ENCODE assay signal across 8 mouse cellular contexts in the genomic region with DNA sequence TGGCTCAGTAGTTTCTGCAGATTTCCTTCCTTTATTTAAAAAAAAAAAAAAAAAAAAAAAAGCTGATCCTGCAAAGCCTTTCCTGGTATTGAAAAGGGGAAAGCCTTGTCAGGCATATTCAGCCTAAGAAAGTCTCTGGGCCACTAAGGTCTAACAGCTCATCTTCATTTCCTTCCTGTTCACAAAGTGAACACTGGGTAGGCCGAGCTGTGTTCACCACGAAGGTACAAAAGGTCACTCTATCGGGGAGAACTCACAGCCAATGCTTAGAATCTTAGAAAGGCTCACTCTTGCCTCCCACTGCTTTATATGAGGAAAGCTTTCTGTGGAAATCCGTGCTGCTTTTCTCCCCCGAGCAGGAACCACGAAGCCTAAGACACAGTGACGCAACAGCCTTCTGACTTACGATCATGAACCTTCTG. TPM values are rescaled to one million over a fixed set of nuclear protein-coding genes. Genes with fewer than 3 reads are reported as not detected.
DNase-seq lines count a peak whose midpoint lies in the region; ATAC-seq lines count a peak whose summit lies in the region.

No protein-coding gene starts in this region.

- peaks cover 18% of the 10 kb centered on the region for H3K36me3 ChIP-seq in hindbrain, embryonic 14.5 days (replicated peaks; ENCODE audit: control insufficient read depth, insufficient read depth)
- H3K36me3 ChIP-seq in hindbrain, embryonic 12.5 days, result peaks cover 4% of the 10 kb centered on the region
- no peaks in the 10 kb centered on the region for H3K36me3 ChIP-seq in intestine, embryonic 15.5 days
- H3K36me3 ChIP-seq in lung, embryonic 16.5 days (ENCODE audit: control insufficient read depth, insufficient read depth, low read length), result no peaks in the 10 kb centered on the region
- H3K36me3 ChIP-seq in forebrain, embryonic 13.5 days (ENCODE audit: poor library complexity, severe bottlenecking), result peaks cover 36% of the 10 kb centered on the region

- H3K4me3 ChIP-seq in hindbrain, embryonic 14.5 days (replicated peaks; ENCODE audit: low read length), result no peak overlapping the region
- H3K4me3 ChIP-seq in hindbrain, embryonic 12.5 days, result no peak overlapping the region
- no peak overlapping the region for H3K4me3 ChIP-seq in intestine, embryonic 15.5 days (replicated peaks)
- H3K4me3 ChIP-seq in lung, embryonic 16.5 days (ENCODE audit: low read length), result no peak overlapping the region
- H3K4me3 ChIP-seq in forebrain, embryonic 13.5 days, result no peak overlapping the region

- H3K27ac ChIP-seq in hindbrain, embryonic 14.5 days, result peak overlapping the region; percentile 3
- no peak overlapping the region; the same call in 1 of the 2 replicates for H3K27ac ChIP-seq in hindbrain, embryonic 12.5 days
- no peak overlapping the region for H3K27ac ChIP-seq in intestine, embryonic 15.5 days
- H3K27ac ChIP-seq in lung, embryonic 16.5 days (ENCODE audit: low read length), result peak overlapping the region; percentile 70
- no peak overlapping the region for H3K27ac ChIP-seq in forebrain, embryonic 13.5 days

- H3K9me3 ChIP-seq in hindbrain, embryonic 14.5 days (ENCODE audit: control insufficient read depth, low read length), result no peaks in the 10 kb centered on the region
- no peaks in the 10 kb centered on the region for H3K9me3 ChIP-seq in hindbrain, embryonic 12.5 days (replicated peaks)
- H3K9me3 ChIP-seq in intestine, embryonic 15.5 days, result no peaks in the 10 kb centered on the region
- no peaks in the 10 kb centered on the region for H3K9me3 ChIP-seq in lung, embryonic 16.5 days (ENCODE audit: control insufficient read depth, low read length)
- no peaks in the 10 kb centered on the region for H3K9me3 ChIP-seq in forebrain, embryonic 13.5 days (replicated peaks)

- no peak overlapping the region for H3K9ac ChIP-seq in hindbrain, embryonic 14.5 days
- H3K9ac ChIP-seq in hindbrain, embryonic 12.5 days, result no peak overlapping the region
- no peak overlapping the region for H3K9ac ChIP-seq in intestine, embryonic 15.5 days
- no peak overlapping the region; the same call in 1 of the 2 replicates for H3K9ac ChIP-seq in lung, embryonic 16.5 days (ENCODE audit: low read length)
- no peak overlapping the region for H3K9ac ChIP-seq in forebrain, embryonic 13.5 days

- H3K4me1 ChIP-seq in hindbrain, embryonic 14.5 days (replicated peaks; ENCODE audit: control insufficient read depth, insufficient read depth, low read length), result no peaks in the 10 kb centered on the region
- H3K4me1 ChIP-seq in hindbrain, embryonic 12.5 days, result no peaks in the 10 kb centered on the region
- no peaks in the 10 kb centered on the region for H3K4me1 ChIP-seq in intestine, embryonic 15.5 days (replicated peaks)
- H3K4me1 ChIP-seq in lung, embryonic 16.5 days (replicated peaks; ENCODE audit: control insufficient read depth, insufficient read depth, low read length), result no peaks in the 10 kb centered on the region
- no peaks in the 10 kb centered on the region for H3K4me1 ChIP-seq in forebrain, embryonic 13.5 days

- no peak overlapping the region for H3K4me2 ChIP-seq in hindbrain, embryonic 14.5 days (replicated peaks)
- H3K4me2 ChIP-seq in hindbrain, embryonic 12.5 days (replicated peaks), result no peak overlapping the region
- H3K4me2 ChIP-seq in intestine, embryonic 15.5 days (replicated peaks), result no peak overlapping the region
- no peak overlapping the region for H3K4me2 ChIP-seq in lung, embryonic 16.5 days (ENCODE audit: low read depth, low read length)
- no peak overlapping the region for H3K4me2 ChIP-seq in forebrain, embryonic 13.5 days

- 81% methylated on average over 8 of the region's 8 CpGs for WGBS in hindbrain, embryonic 14.5 days
- WGBS in hindbrain, embryonic 12.5 days, result 77% methylated on average over 8 of the region's 8 CpGs
- WGBS in intestine, embryonic 15.5 days, result 71% methylated on average over 8 of the region's 8 CpGs
- WGBS in lung, embryonic 16.5 days, result 56% methylated on average over 8 of the region's 8 CpGs
- WGBS in forebrain, embryonic 13.5 days, result 86% methylated on average over 8 of the region's 8 CpGs

- ATAC-seq in hindbrain, embryonic 14.5 days (ENCODE audit: low FRiP score), result no peak
- ATAC-seq in hindbrain, embryonic 12.5 days (ENCODE audit: low FRiP score), result no peak
- 0 out of 2 replicates have a peak, but pooled peaks have one; percentile 20 for ATAC-seq in intestine, embryonic 15.5 days
- ATAC-seq in lung, embryonic 16.5 days (ENCODE audit: low read depth), result peak; percentile 67
- no peak for ATAC-seq in megakaryocyte-erythroid progenitor cell, adult 5-6 weeks (replicated peaks; ENCODE audit: low FRiP score, low TSS enrichment, poor library complexity, severe bottlenecking)
- no peak for ATAC-seq in forebrain, embryonic 13.5 days

- H3K27me3 ChIP-seq in hindbrain, embryonic 14.5 days (ENCODE audit: control insufficient read depth, insufficient read depth, low read length), result no peaks in the 10 kb centered on the region
- no peaks in the 10 kb centered on the region for H3K27me3 ChIP-seq in hindbrain, embryonic 12.5 days
- no peaks in the 10 kb centered on the region for H3K27me3 ChIP-seq in intestine, embryonic 15.5 days (replicated peaks)
- H3K27me3 ChIP-seq in lung, embryonic 16.5 days (ENCODE audit: control insufficient read depth, insufficient read depth, low read depth, low read length), result no peaks in the 10 kb centered on the region
- no peaks in the 10 kb centered on the region for H3K27me3 ChIP-seq in forebrain, embryonic 13.5 days

- no peak for DNase-seq in hindbrain, embryonic 14.5 days (ENCODE audit: low spot score)
- DNase-seq in brain, adult 2 months (ENCODE audit: low read depth, low spot score), result peak; percentile 53
- DNase-seq in right cerebral cortex, postnatal 10 days (ENCODE audit: low spot score in 2 of 2), result no peak

RNA-seq across cellular contexts. Expression of a gene that starts 22.4 kb away (rescaled TPM):
- 35.7 and 38.2 TPM in 2 replicates for polyA plus RNA-seq in hindbrain, embryonic 14.5 days (2014; fragmentation: Nextera tagmentation; extraction: Ambion mirVana)
- 46.1 and 51.2 TPM in 2 replicates for polyA plus RNA-seq in hindbrain, embryonic 12.5 days (2016; fragmentation: Nextera tagmentation; extraction: Ambion mirVana)
- polyA plus RNA-seq in intestine, embryonic 15.5 days (2015; fragmentation: Nextera tagmentation; extraction: Ambion mirVana), result 30.4 and 31.5 TPM in 2 replicates
- polyA plus RNA-seq in lung, embryonic 16.5 days (2015; fragmentation: Nextera tagmentation; extraction: Ambion mirVana), result 45.2 and 47.9 TPM in 2 replicates
- 40.5 and 62.7 TPM in 2 replicates for total RNA-seq in megakaryocyte-erythroid progenitor cell, adult 5-6 weeks (2014; fragmentation: Nextera tagmentation)
- total RNA-seq in megakaryocyte-erythroid progenitor cell, adult 5-6 weeks (2017), result 39.8 and 56.7 TPM in 2 replicates
- polyA plus RNA-seq in forebrain, embryonic 13.5 days (2015; fragmentation: Nextera tagmentation; extraction: Ambion mirVana), result 30.2 and 33.0 TPM in 2 replicates

Comparison
In these comparisons a context has a peak if more than half of its experiments do, and no peak if none do; other contexts are left out.
1. H3K27ac ChIP-seq: peak in hindbrain, embryonic 14.5 days (single experiment) and lung, embryonic 16.5 days (single experiment); none in hindbrain, embryonic 12.5 days (single experiment), intestine, embryonic 15.5 days (single experiment) and forebrain, embryonic 13.5 days (single experiment).
2. ATAC-seq: peak in intestine, embryonic 15.5 days (single experiment) and lung, embryonic 16.5 days (single experiment); none in hindbrain, embryonic 14.5 days (single experiment), hindbrain, embryonic 12.5 days (single experiment), megakaryocyte-erythroid progenitor cell, adult 5-6 weeks (single experiment) and forebrain, embryonic 13.5 days (single experiment).